Mouse (Mus musculus): ENCODE data around the gene Rerg. TPM values are rescaled to one million over a fixed set of nuclear protein-coding genes. Genes with fewer than 3 reads are reported as not detected.

The Rerg gene
- polyA plus RNA-seq, 1 experiment = 3.8 TPM

DNA sequence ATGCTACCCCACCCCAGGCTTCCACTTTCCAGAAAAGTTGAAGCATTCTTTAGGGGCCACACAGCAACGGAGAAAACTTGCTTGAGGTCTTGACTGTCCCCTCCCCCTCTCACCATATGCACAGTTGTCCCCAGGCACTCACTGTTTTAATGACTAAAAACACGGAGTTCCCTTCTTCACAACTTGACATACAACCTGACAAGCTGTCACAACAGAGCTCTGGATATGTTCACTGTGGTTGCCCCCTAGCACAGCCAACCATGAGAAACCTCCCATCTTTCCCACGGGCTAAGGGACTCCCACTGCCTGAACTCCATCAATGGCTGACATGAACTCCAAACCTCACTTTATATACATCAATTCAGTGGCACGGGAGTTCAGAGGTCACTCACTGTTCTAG is 3.5 kb downstream of the Rerg start:
- DNase-seq (ENCODE audit: low read depth, low spot score) = no peak
- 41% methylated on average over 4 of the region's 4 CpGs for WGBS

DNA sequence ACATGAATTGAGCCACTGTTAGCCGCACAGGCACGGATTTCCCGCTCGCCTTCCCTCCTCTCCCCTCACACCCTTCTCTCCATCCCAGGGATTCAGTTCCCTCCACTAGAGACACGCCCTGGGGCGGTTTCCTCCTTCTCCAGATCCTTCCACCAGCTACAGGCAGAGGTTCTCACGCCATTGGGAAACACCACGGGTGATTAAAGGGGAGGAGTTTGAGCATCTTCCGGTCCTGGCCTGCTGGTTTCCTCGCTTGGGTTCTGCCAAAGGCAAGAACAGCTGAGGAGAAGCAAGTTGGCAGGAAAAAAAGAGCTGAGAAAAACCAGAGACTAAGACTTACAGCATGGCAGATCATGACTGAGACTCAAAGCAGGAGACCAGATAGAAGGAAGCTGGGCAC is 6.7 kb downstream of the Rerg start:
- no peak for DNase-seq (ENCODE audit: low read depth, low spot score)
- WGBS = 58% methylated on average over 10 of the region's 10 CpGs

DNA sequence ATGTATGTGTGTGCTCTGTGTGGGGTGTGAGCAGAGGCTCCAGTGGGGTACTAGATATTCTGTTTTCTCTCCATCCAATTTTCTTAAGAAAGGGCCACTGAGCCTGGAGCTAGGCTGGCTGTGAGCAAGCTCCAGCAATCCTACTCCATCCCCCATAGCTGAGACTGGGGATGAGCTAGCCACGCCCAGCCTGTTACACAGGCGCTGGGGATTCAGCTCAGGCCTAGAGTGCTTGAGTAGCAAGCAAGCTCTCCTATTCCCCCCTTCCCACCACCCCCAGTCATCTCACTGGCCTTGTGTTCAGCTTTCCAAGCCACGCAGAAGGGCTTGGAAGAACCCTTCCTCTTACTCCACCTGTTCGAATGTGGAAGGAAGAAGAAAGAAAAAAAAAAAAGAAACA is 7.2 kb downstream of the Rerg start:
- no peak for DNase-seq (ENCODE audit: low read depth, low spot score)
- WGBS = 90% methylated on average over 4 of the region's 4 CpGs

DNA sequence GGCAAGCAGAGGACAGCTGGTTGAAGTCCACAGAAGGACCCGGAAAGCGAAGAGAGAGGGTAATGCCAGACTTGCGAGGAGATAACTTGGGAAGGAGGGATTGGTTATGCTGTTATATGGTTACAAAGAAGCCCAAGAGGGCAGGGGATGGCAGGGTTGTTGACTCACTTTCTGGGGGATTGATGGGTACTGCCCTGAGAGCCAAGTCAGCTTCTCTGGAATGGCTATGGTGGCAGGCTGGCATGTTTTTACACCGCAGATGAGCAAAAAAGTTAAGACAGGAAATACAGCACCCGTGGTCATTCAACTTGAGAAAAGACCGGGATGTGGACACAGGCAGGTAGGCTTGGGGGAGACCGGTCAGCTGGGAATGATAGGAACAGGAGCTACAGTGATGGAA is 7.8 kb downstream of the Rerg start:
- 91% methylated on average over 7 of the region's 7 CpGs for WGBS

DNA sequence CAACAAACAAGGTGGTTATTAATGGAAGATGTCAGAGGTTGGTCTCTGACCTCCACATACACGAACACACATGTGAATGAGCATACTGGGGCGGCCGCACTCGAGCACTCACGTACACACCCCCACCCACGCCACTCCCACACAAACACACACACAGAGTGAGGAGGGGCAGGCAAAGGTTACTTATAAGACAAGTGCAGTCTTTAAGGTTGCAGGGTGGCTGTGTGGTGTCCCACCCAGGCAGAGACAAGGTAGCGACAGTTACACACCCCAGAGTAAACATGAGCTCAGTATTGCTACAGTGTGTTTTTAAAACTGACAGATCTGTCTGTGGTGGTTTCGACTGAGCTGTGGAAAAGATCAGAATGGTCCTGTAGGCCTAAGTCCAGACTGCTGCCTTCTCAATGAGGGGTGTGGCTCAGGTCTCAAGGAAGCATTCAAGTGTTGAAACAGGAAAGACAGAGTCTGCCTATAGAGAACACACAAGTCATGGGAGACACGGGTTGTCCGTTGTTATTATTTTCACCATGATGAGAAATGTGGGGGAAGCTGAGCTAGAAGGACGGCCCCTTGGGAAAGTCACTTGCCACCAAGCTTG is 8.7 kb downstream of the Rerg start:
- peak; percentile 57 for DNase-seq (ENCODE audit: low read depth, low spot score)
- WGBS = 35% methylated on average over 11 of the region's 11 CpGs

More for the DNA sequence above, 7.8 kb downstream of the Rerg start:
- no peak for DNase-seq (ENCODE audit: low read depth, low spot score)

DNA sequence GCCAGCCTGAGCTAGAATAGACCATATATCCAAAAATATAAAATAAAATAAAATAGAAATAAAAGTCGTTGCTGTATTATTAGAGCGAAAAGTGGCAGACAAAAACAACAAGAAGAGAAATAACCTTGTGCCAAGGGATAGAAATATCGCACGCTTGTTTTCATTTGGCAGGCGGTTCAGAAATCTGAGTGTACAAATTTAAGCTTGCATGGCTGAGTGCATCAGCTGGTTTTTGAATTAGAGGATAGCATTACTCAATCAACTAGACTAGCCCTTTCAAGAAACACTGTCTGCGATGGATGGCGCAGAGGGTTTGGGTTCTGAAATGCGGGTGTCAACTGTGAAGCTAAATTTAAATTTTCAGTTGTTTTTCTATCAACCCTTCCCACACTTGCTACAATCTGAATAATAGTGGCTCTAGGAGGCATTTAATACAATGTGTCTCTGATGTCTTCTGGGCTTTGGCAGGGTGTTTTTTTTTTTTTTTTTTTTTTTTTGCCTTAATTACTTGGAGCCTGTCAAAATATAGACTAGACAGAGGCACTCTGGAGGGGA is 10.8 kb downstream of the Rerg start:
- 88% methylated on average over 8 of the region's 8 CpGs for WGBS

DNA sequence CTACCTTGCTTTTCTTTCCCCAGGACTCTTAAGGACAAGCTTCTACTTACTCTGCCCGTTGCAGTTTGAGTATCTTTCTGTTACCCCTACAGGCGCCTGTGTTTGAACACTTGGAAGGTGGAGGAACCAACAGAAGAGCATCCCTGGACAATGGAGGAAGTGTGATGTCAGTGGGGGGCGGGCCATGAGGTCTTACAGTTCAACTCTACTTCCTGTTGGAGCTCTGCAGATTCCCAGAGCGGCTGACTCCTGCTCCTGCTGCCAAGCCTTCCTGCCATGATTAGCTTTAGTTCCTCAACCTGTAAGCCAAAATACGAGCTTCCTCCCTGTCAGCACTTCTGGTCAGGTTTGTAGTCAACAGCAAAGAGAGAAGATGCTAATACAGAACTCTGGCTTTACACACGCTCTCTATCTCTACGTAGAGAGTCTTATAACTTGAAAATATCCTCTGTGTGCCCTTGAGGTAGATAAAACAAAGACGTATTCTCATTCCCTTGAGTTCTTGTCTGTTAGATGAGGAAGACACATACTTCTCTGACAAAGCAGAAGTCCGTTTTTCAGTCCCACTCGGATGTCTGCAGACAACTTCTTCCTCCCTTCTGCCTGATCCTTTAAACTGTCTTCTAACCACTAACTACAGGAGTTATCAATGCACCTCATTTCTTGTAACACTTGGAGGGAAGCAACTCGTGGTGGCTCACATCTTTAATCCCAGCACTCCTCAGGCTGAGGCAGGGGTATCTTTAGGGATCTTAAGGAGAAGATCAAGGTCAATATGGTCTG is 13.7 kb downstream of the Rerg start:
- 68% methylated on average over 11 of the region's 11 CpGs for WGBS
- DNase-seq (ENCODE audit: low read depth, low spot score) = no peak

More for the DNA sequence above, 10.8 kb downstream of the Rerg start:
- no peak for DNase-seq (ENCODE audit: low read depth, low spot score)

DNA sequence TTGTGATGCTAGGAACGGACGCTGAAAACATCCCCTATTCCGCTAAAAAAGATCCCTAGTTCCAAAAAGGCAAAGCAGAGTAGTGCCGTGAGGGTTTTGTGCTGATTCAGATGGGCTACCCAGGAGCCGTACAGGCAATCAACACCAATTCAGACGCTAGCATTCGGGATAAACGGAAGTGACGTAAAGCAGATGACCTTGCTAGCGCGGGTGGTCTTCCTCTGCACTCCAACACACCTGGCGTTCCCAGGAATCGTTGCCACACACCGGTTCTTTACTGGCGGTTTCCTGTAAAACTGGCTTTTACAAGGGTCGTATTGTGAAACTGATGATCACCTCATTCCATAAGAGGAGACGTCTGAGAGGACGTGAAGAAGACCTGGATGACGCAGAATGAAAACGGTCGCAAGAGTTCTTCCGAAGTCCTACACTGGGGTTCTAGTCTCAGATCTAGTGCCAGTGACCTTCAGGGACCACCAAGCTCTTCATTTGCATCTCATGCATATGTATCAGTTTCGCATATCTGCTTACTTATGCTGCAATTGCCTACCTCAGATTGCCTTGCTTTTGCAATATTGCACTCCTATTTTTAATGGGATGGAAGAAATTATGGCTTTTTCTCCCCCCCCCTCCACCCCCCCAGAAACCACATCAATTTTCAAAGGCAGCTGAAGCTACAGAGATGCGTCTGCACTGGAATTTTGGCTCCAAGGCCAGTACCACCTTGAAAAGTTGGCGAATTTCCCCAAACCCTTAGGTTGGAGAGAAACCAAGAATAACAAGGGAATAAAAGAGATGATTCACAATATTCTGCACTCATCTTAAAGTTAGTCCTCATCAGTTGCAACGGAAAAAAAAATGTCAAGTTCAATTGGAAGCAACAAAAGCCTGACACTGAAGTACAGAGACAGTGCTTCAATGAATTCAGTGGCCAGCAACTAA is 14.8 kb downstream of the Rerg start:
- WGBS = 53% methylated on average over 26 of the region's 26 CpGs
- DNase-seq (ENCODE audit: low read depth, low spot score) = no peak

DNA sequence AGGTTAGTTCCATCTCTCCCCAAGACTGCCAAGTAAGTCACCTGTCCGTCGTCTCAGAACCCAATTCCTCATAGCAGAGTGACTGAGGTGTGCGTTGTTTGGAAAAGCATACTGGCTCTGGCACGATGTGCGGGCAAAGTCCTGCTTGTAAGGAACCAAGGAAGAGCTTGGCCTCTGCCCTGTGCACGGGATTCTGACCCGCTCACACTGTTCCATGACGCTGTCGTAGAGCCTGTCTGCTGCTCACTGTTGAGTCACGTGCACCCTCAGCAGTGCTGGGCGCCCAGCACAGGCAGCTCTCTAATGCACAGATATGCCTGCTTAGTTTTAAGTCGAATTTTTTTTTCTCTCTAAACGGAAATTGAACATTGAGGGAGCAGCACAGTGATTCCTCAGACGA is 17.3 kb downstream of the Rerg start:
- 65% methylated on average over 14 of the region's 14 CpGs for WGBS
- DNase-seq (ENCODE audit: low read depth, low spot score) = no peak

DNA sequence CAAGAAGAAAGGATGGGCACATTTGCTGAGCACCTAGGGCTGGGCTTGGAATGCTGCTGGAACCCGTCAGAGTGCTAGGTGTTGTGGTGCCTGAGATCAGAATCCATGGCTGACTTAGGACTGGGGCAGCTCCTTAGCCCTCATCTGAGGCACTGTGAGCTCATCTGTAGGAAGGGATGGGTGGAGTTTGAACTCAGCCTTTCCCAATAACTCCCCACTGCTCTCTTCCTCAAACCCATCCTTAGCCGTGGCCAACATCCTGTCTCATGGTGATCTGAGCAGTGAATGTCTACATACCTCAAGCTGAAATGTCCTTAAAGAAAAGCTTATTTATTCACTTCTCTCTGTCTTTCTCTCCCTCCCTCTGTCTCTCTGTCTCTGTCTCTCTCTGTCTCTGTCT is 19.3 kb downstream of the Rerg start:
- WGBS = 82% methylated on average over 2 of the region's 2 CpGs
- DNase-seq (ENCODE audit: low read depth, low spot score) = no peak

DNA sequence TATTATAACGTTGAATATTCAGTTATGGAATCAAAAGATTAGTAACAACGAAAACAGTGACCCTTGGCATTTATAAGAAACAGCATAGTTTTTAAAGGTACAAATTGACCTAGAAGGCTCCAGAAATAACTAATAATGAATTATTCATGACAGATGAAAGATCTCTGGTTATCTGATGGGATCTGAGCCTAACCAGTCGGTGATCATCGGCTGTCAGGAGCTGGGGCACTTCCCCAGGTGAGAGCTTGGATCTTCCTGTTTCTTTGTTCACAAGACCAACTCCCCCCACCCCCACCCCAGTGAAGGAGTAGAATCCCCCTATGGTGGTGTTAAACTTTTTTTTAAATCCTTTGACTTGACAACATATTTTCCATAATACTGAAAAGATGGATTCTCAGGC is 20.5 kb downstream of the Rerg start:
- WGBS = 74% methylated on average over 4 of the region's 4 CpGs

DNA sequence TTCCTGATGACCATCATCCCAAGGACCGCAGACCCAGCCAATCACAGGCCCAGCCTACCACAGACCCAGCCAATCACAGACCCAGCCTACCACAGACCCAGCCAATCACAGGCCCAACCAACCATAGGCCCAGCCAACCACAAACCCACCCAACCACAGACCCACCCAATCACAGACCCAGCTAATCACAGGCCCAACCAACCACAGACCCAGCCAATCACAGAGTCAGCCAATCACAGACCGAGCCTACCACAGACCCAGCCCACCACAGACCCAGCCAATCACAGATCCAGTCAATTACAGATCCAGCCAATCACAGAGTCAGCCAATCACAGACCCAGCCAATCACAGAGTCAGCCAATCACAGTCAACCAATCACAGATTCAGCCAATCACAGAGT is 23.4 kb downstream of the Rerg start:
- DNase-seq (ENCODE audit: low read depth, low spot score) = no peak
- 97% methylated on average over 2 of the region's 2 CpGs for whole genome bisulfite sequencing

More for the DNA sequence above, 20.5 kb downstream of the Rerg start:
- DNase-seq (ENCODE audit: low read depth, low spot score) = no peak

DNA sequence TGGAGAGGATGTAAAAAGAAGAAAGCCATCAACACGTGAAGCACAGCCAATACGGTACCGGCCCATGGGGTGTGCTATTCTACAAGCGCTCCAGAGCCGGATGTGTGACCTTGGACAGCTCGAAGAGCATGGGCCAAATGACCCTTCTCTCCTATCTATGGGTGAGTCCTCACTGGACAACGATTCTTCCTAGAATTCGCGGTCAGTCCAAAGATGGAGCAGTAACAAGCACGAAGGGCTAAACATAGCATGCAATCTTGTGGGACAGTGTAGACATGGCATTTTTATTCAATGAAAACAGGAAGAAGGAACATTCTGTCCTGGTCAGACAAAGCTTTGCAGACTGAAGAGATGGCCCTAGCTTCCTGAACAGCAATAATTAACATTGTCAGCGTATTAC is 24.7 kb downstream of the Rerg start:
- 81% methylated on average over 11 of the region's 11 CpGs for WGBS
- no peak for DNase-seq (ENCODE audit: low read depth, low spot score)

DNA sequence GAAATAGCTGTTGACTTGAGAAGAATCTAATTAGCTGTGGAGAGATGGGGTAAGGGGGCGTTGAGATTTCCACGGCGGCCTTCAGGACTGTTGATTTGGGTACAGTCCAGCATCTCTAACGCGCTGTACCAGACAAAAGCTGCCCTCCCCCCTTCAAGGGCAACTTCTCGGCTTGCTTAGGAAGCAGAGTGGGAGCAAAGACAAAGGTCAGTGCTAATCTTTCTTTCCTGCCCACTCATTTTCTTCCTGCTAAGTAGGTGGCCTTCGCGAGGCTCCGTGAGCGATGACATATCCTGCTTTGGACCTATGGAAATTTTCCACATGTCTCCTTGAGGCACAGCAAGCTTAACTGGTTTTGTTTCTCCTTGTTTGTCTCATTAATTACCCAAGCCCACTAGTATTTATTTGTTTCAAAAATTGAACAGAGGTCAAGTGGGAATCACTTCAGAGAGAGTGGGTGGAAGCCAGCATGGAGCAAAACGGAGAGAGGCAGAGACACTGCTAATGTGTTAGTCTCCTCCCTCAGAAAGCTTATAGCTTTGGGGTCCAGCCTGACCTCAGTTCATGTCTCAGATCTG is 25.2 kb downstream of the Rerg start:
- no peak for DNase-seq (ENCODE audit: low read depth, low spot score)
- whole genome bisulfite sequencing = 70% methylated on average over 11 of the region's 11 CpGs

DNA sequence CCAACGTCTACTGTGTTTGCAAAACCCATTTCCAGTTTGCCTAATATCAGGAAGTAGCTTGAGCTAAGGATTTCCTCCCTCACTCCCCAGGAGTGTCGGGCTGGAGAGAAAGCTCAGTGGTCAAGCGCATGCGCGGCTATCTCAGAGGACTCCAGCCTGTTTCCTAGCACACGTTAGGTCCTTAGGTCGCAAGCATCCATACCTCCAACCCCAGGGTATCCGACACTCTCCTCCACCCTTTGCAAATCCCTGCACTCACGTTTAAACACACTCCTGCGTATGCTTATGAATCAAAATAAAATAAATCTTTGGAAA is 25.8 kb downstream of the Rerg start:
- 80% methylated on average over 10 of the region's 10 CpGs for WGBS
- no peak for DNase-seq (ENCODE audit: low read depth, low spot score)

DNA sequence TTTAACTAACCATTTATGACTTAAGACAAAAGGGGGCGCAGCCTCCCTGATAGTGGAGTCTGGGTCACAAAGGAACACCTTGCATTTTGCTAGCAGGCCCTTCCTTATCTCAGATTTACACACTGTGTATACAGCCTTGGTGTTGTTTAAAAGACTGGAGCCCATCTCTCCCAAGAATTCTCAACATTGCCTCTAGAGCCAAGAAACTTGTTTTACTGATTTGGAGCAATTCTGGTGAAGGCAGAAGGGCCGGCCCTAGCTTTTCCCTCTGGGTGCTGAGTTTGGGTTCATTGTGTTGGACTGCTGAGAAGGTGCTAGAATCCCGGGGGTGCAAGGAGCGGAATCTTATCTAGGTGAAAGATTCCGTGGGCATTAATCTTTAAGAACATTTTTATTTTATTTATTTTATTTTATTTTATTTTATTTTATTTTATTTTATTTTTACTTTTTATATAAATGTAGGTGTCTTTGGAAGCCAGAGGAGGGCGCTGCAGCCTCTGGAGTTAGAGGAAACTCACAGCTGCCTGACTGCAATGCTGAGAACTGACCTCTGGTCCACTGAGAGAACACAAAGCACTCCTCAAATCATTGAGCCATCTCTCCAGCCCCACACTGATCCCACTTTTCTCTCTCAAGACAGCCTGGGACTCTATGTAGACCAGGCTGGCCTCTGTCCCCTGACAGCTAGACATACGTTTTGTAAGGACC is 26.3 kb downstream of the Rerg start:
- WGBS = 70% methylated on average over 7 of the region's 7 CpGs

DNA sequence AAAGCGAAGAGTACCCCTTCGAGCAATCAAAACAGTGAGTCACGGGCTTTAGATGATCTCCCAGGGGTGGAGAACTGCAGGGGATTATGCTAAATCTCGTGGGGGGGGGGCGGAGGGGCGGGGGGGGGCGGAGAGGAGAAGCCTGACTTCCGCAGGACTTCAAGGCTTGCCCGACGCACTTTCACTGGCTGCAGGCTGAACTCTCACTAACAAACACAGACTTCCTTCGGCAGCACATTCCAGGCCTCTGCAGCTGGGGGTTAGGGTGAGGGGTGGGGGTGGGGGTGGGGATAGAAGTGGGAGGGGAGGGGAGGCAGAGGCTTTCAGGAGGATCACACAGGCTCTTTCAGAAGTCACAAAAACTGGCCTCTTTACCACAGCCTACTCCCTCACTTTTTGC is 27.5 kb downstream of the Rerg start:
- no peak for DNase-seq (ENCODE audit: low read depth, low spot score)
- under 1% methylated on average over 11 of the region's 11 CpGs for WGBS

More for the DNA sequence above, 26.3 kb downstream of the Rerg start:
- DNase-seq (ENCODE audit: low read depth, low spot score) = no peak

DNA sequence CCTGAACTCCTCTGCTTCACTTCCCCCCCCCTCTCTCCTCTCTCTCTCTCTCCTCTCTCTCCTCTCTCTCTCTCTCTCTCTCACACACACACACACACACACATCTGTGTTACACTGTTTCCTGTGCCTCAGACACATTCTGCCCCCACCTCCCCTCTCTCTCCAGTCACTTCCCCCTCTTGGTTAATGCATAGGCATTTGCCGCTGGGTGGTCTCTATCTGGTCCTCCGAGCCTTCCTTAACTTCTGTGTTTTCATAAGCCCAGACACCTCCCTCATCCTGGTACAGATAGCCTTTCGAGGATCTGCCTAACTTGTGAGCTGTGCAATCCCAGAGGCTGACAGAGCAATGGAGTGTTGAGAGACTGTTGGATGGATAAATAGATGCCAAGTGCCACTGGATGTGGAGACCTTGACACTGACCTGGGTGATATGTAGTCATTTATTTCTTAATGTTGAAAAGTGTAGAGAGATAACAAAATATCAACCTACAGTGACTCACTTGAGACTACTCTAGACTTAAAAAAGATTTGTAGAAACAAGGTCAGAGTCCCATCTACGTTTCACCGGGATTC is 29.0 kb downstream of the Rerg start:
- whole genome bisulfite sequencing = 84% methylated on average over 5 of the region's 5 CpGs
- no peak for DNase-seq (ENCODE audit: low read depth, low spot score)

DNA sequence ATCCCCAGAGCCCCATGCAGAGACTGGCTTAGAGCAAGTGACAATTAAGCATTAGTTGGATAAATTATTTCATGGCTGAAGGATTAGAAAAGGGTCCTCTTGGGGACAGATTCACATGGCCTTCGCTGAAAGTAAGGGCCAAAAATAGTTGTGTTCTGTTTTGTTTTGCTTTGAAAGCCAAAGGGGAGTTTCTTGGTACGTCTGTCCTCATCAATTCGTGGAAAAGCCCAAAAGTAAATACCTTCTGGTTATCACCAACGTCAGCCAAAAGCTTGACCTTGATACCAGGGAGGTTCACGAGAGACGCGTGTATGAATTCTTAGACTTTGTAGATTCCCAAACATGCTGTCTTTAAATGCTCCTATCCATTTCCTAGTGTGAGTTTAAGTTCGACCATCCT is 31.5 kb downstream of the Rerg start:
- no peak for DNase-seq (ENCODE audit: low read depth, low spot score)
- WGBS = 63% methylated on average over 8 of the region's 8 CpGs
